Mouse (Mus musculus): ENCODE data around the gene Lrrc75b. TPM values are rescaled to one million over a fixed set of nuclear protein-coding genes. Genes with fewer than 3 reads are reported as not detected.

Gene Lrrc75b
- polyA plus RNA-seq (2015; fragmentation: Nextera tagmentation; extraction: Ambion mirVana) = 41.0 and 44.8 TPM in 2 replicates

- Histone ChIP-seq H3K9ac (peak within 1 kb of the TSS; percentile 93), H3K36me3 (replicated peaks) (no peaks in the 10 kb centered on the region; the same call in 1 of the 2 replicates), H3K27ac (peak within 1 kb of the TSS; percentile 97), H3K4me1 (peaks cover 46% of the 10 kb centered on the region), H3K4me2 (peak within 1 kb of the TSS; percentile 82), H3K27me3 (replicated peaks) (peaks cover 7% of the 10 kb centered on the region), H3K4me3 (peak within 1 kb of the TSS; percentile 63), H3K9me3 (no peaks in the 10 kb centered on the region)
- ATAC-seq (replicated peaks) = peak; percentile 63
- under 1% methylated on average over 70 of the region's 75 CpGs for WGBS
Observed at GRCm38 (mm10) chr10:75559676-75560548, at the start of gene Lrrc75b. TSS of gene Lrrc75b (minus strand) at chr10:75560330.

- no peaks in the 10 kb centered on the region for H3K9me3 ChIP-seq
- H3K36me3 ChIP-seq (replicated peaks) = no peaks in the 10 kb centered on the region
- 94% methylated on average over 11 of the region's 11 CpGs for WGBS
- no peak overlapping the region for H3K4me3 ChIP-seq
- no peaks in the 10 kb centered on the region for H3K27me3 ChIP-seq (replicated peaks)
- H3K27ac ChIP-seq = no peak overlapping the region
- no peak for ATAC-seq (replicated peaks)
- H3K9ac ChIP-seq = no peak overlapping the region
- no peak overlapping the region for H3K4me2 ChIP-seq
- no peaks in the 10 kb centered on the region for H3K4me1 ChIP-seq
Observed at GRCm38 (mm10) chr10:75608975-75609374, 48.8 kb upstream of the Lrrc75b start.

GRCm38 (mm10) chr10:75607253-75607652 lies 47.1 kb upstream of the Lrrc75b start:
- no peak for ATAC-seq (replicated peaks)
- Histone ChIP-seq H3K4me1 (no peaks in the 10 kb centered on the region), H3K27ac (no peak overlapping the region), H3K4me3 (no peak overlapping the region), H3K9ac (no peak overlapping the region), H3K9me3 (no peaks in the 10 kb centered on the region), H3K36me3 (replicated peaks) (no peaks in the 10 kb centered on the region), H3K4me2 (no peak overlapping the region), H3K27me3 (replicated peaks) (no peaks in the 10 kb centered on the region)
- WGBS = 93% methylated on average over 4 of the region's 4 CpGs

GRCm38 (mm10) chr10:75605162-75605846 lies 45.2 kb upstream of the Lrrc75b start:
- no peak overlapping the region for H3K9ac ChIP-seq
- H3K4me3 ChIP-seq = no peak overlapping the region
- H3K36me3 ChIP-seq (replicated peaks) = no peaks in the 10 kb centered on the region
- no peaks in the 10 kb centered on the region for H3K4me1 ChIP-seq
- H3K9me3 ChIP-seq = no peaks in the 10 kb centered on the region
- no peaks in the 10 kb centered on the region for H3K27me3 ChIP-seq (replicated peaks)
- no peak for ATAC-seq (replicated peaks)
- H3K4me2 ChIP-seq = no peak overlapping the region
- 46% methylated on average over 11 of the region's 11 CpGs for WGBS
- no peak overlapping the region for H3K27ac ChIP-seq

GRCm38 (mm10) chr10:75600189-75600730 lies 40.1 kb upstream of the Lrrc75b start:
- H3K36me3 ChIP-seq (replicated peaks) = no peaks in the 10 kb centered on the region
- H3K27me3 ChIP-seq (replicated peaks) = no peaks in the 10 kb centered on the region
- H3K27ac ChIP-seq = no peak overlapping the region
- H3K4me1 ChIP-seq = no peaks in the 10 kb centered on the region
- H3K9me3 ChIP-seq = peaks cover 3% of the 10 kb centered on the region; the same call in 1 of the 2 replicates
- no peak overlapping the region for H3K9ac ChIP-seq
- H3K4me3 ChIP-seq = no peak overlapping the region
- 81% methylated on average over 7 of the region's 7 CpGs for WGBS
- ATAC-seq (replicated peaks) = no peak
- H3K4me2 ChIP-seq = no peak overlapping the region

GRCm38 (mm10) chr10:75595981-75596380 lies 35.9 kb upstream of the Lrrc75b start:
- WGBS = 86% methylated on average over 8 of the region's 8 CpGs
- no peaks in the 10 kb centered on the region for H3K4me1 ChIP-seq
- H3K27me3 ChIP-seq (replicated peaks) = no peaks in the 10 kb centered on the region
- no peak overlapping the region for H3K27ac ChIP-seq
- no peak overlapping the region for H3K4me2 ChIP-seq
- H3K4me3 ChIP-seq = no peak overlapping the region
- no peak for ATAC-seq (replicated peaks)
- no peak overlapping the region for H3K9ac ChIP-seq
- peaks cover 3% of the 10 kb centered on the region; the same call in 1 of the 2 replicates for H3K9me3 ChIP-seq
- no peaks in the 10 kb centered on the region for H3K36me3 ChIP-seq (replicated peaks)

- no peak overlapping the region for H3K27ac ChIP-seq
- WGBS = 87% methylated on average over 7 of the region's 7 CpGs
- H3K4me2 ChIP-seq = no peak overlapping the region
- H3K4me1 ChIP-seq = peaks cover 5% of the 10 kb centered on the region; the same call in 1 of the 2 replicates
- H3K9me3 ChIP-seq = no peaks in the 10 kb centered on the region
- H3K4me3 ChIP-seq = no peak overlapping the region
- no peaks in the 10 kb centered on the region for H3K36me3 ChIP-seq (replicated peaks)
- no peak for ATAC-seq (replicated peaks)
- no peaks in the 10 kb centered on the region for H3K27me3 ChIP-seq (replicated peaks)
- no peak overlapping the region for H3K9ac ChIP-seq
Observed at GRCm38 (mm10) chr10:75592585-75592984, 32.5 kb upstream of the Lrrc75b start.

GRCm38 (mm10) chr10:75591211-75591894 lies 31.2 kb upstream of the Lrrc75b start:
- Histone ChIP-seq H3K4me3 (no peak overlapping the region), H3K36me3 (replicated peaks) (no peaks in the 10 kb centered on the region), H3K9me3 (no peaks in the 10 kb centered on the region), H3K4me1 (peaks cover 5% of the 10 kb centered on the region; the same call in 1 of the 2 replicates), H3K27me3 (replicated peaks) (no peaks in the 10 kb centered on the region), H3K27ac (no peak overlapping the region), H3K9ac (no peak overlapping the region), H3K4me2 (no peak overlapping the region)
- no peak for ATAC-seq (replicated peaks)
- WGBS = 82% methylated on average over 12 of the region's 12 CpGs

GRCm38 (mm10) chr10:75589651-75590050 lies 29.5 kb upstream of the Lrrc75b start:
- Histone ChIP-seq H3K4me1 (peaks cover 5% of the 10 kb centered on the region; the same call in 1 of the 2 replicates), H3K36me3 (replicated peaks) (no peaks in the 10 kb centered on the region), H3K9ac (no peak overlapping the region), H3K4me2 (no peak overlapping the region), H3K4me3 (no peak overlapping the region), H3K27me3 (replicated peaks) (0 out of 2 replicates have a peak, but pooled peaks cover 2% of the 10 kb centered on the region), H3K9me3 (no peaks in the 10 kb centered on the region), H3K27ac (no peak overlapping the region)
- ATAC-seq (replicated peaks) = no peak
- 81% methylated on average over 16 of the region's 16 CpGs for WGBS

GRCm38 (mm10) chr10:75589129-75589528 lies 29.0 kb upstream of the Lrrc75b start, which contains the start of gene Ggt5:
TSS of gene Ggt5 (plus strand) at chr10:75589340.
- Histone ChIP-seq H3K4me1 (peaks cover 5% of the 10 kb centered on the region; the same call in 1 of the 2 replicates), H3K4me2 (no peak within 1 kb of the TSS), H3K27me3 (replicated peaks) (0 out of 2 replicates have a peak, but pooled peaks cover 6% of the 10 kb centered on the region), H3K27ac (no peak within 1 kb of the TSS), H3K36me3 (replicated peaks) (no peaks in the 10 kb centered on the region), H3K9ac (no peak within 1 kb of the TSS), H3K9me3 (no peaks in the 10 kb centered on the region), H3K4me3 (no peak within 1 kb of the TSS)
- WGBS = 34% methylated on average over 5 of the region's 5 CpGs
- ATAC-seq (replicated peaks) = no peak

- 75% methylated on average over 5 of the region's 5 CpGs for WGBS
- ATAC-seq (replicated peaks) = no peak
Observed at GRCm38 (mm10) chr10:75588336-75588735, 28.2 kb upstream of the Lrrc75b start.

More at GRCm38 (mm10) chr10:75588336-75588735, 28.2 kb upstream of the Lrrc75b start:
- Histone ChIP-seq H3K9me3 (no peaks in the 10 kb centered on the region), H3K36me3 (replicated peaks) (no peaks in the 10 kb centered on the region), H3K9ac (no peak overlapping the region), H3K4me2 (no peak overlapping the region), H3K27me3 (replicated peaks) (0 out of 2 replicates have a peak, but pooled peaks cover 6% of the 10 kb centered on the region), H3K27ac (no peak overlapping the region), H3K4me1 (peaks cover 5% of the 10 kb centered on the region; the same call in 1 of the 2 replicates), H3K4me3 (no peak overlapping the region)
